Mouse (Mus musculus) lung, embryonic 15.5 days (tissue): ENCODE measurements around the gene Fbxo11. TPM values are rescaled to one million over a fixed set of nuclear protein-coding genes. Genes with fewer than 3 reads are reported as not detected.
A peak's percentile ranks its signal among the peaks of the same experiment; 100 is the strongest.

Experiments
- ATAC-seq: fragments of 200-750 bp; cut with Nextera tagmentation; 2 replicates; pipeline ENCODE4 v1.8.0; 2017; ENCODE audit warnings: moderate number of reproducible peaks, borderline replicate concordance; ENCODE audit not compliant: low FRiP score, low TSS enrichment; ENCODE audit errors: extremely low read depth
- H3K27ac ChIP-seq: fragments of 300-500 bp; sonication (generic); 2 replicates; pipeline ENCODE4 v1.5.1; 2015; ENCODE audit warnings: moderate library complexity, mild to moderate bottlenecking, inconsistent platforms
- H3K27me3 ChIP-seq: fragments of 300-500 bp; sonication (generic); 2 replicates; pipeline ENCODE4 v1.6.1; 2015; ENCODE audit warnings: inconsistent platforms
- H3K36me3 ChIP-seq: fragments of 300-500 bp; sonication (generic); 2 replicates; pipeline ENCODE4 v1.6.1; 2015; ENCODE audit warnings: inconsistent platforms
- H3K4me1 ChIP-seq: fragments of 300-500 bp; sonication (generic); 2 replicates; pipeline ENCODE4 v1.6.1; 2015; ENCODE audit warnings: inconsistent platforms
- H3K4me2 ChIP-seq: fragments of 300-500 bp; sonication (generic); 2 replicates; pipeline ENCODE4 v1.6.1; 2015; ENCODE audit warnings: inconsistent platforms, mild to moderate bottlenecking, moderate library complexity
- H3K4me3 ChIP-seq: fragments of 300-500 bp; sonication (generic); 2 replicates; pipeline ENCODE4 v1.5.1; 2015; ENCODE audit warnings: mild to moderate bottlenecking, inconsistent platforms
- H3K9ac ChIP-seq: fragments of 300-500 bp; sonication (generic); 2 replicates; pipeline ENCODE4 v1.6.1; 2015; ENCODE audit warnings: inconsistent platforms
- H3K9me3 ChIP-seq: fragments of 300-500 bp; sonication (generic); 2 replicates; pipeline ENCODE4 v1.6.1; 2016; ENCODE audit warnings: inconsistent platforms
- WGBS: fragments of 180-500 bp; shearing (Covaris S2); methylation state at CpG from one replicate; pipeline ENCODE4 v1.1.7; 2015; 5-methylcytosine and 5-hydroxymethylcytosine counted together
- polyA plus RNA-seq: library from polyadenylated mRNA; unstranded; fragments of >200 nt; fragmentation: Nextera tagmentation; extraction: Ambion mirVana; gene quantifications from 2 replicates; pipeline ENCODE4 v1.2.1, GENCODE M21; 2015

The Fbxo11 gene
- polyA plus RNA-seq, 1 experiment from 2014 or later: 16.6 TPM

DNA sequence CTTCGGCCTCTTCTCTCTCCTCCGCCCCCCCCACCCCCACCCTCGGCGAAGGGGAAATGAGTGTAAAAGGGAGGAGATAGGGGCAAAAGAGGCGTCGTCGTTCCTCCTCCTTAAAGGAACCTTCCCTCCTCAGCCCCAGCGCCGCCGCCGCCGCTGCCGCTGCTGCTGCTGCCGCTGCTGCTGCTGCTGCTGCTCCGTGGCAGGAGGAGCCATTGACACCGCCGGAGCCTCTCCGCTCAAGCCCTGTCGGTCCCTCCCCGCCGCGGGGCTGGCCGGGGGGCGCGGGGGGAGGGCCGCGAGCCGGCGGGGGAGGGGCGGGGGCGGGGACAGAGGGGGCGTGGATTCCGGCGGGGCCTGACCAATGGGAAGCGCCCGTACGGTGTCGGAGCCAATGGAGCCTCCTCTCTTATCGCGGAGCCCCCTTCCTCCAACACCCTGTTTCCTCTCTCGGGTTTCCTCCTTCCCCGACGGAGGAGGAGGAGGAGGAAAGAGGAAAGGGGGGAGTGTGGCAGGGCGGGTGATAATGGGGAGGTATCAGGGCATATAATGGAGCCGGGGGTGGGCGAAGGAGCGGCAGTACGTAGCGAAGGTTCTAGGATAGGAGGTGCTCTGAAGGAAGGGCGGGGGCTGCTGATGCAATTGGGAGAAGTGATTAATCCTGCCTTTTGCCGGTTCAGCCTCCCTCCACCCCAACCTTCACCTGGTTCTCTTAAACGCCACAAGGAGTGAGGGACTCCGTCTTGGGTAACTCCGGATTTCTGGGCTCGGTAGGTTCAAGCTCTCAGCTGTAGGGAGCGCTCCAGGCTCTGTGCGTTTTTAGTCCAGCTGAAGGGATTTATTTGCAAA lies 933 bp upstream of the Fbxo11 start:
- H3K9ac ChIP-seq: peak overlapping the region; percentile 100
- WGBS: under 1% methylated on average over 32 of the region's 57 CpGs
- H3K4me1 ChIP-seq: peaks cover 7% of the 10 kb centered on the region
- H3K27me3 ChIP-seq: no peaks in the 10 kb centered on the region
- H3K27ac ChIP-seq: peak overlapping the region; percentile 100
- peak overlapping the region; percentile 99 for H3K4me3 ChIP-seq
- H3K36me3 ChIP-seq: no peaks in the 10 kb centered on the region
- H3K4me2 ChIP-seq: peak overlapping the region; percentile 55
- no peaks in the 10 kb centered on the region for H3K9me3 ChIP-seq
- ATAC-seq: peak; percentile 98

GRCm38 (mm10) chr17:88064347-88065030 lies 602 bp downstream of the Fbxo11 start:
- peak overlapping the region; percentile 55 for H3K4me2 ChIP-seq
- WGBS: under 1% methylated on average over 50 of the region's 67 CpGs
- H3K4me3 ChIP-seq: peak overlapping the region; percentile 99
- H3K4me1 ChIP-seq: peaks cover 6% of the 10 kb centered on the region
- peak overlapping the region; percentile 100 for H3K27ac ChIP-seq
- H3K36me3 ChIP-seq: no peaks in the 10 kb centered on the region
- H3K9ac ChIP-seq: peak overlapping the region; percentile 100
- H3K9me3 ChIP-seq: no peaks in the 10 kb centered on the region
- no peaks in the 10 kb centered on the region for H3K27me3 ChIP-seq
- ATAC-seq: peak; percentile 13; the same call in 1 of the 2 replicates

- WGBS: under 1% methylated on average over 23 of the region's 23 CpGs
- Histone ChIP-seq H3K9me3 (no peaks in the 10 kb centered on the region), H3K9ac (peak overlapping the region; percentile 100), H3K36me3 (no peaks in the 10 kb centered on the region), H3K4me2 (peak overlapping the region; percentile 55), H3K27me3 (no peaks in the 10 kb centered on the region), H3K4me1 (peaks cover 9% of the 10 kb centered on the region), H3K27ac (peak overlapping the region; percentile 100), H3K4me3 (peak overlapping the region; percentile 99)
- ATAC-seq: no peak
Observed at GRCm38 (mm10) chr17:88063980-88064346, 1.1 kb downstream of the Fbxo11 start.

GRCm38 (mm10) chr17:88062860-88063580 lies 2.1 kb downstream of the Fbxo11 start:
- Histone ChIP-seq H3K4me3 (peak overlapping the region; percentile 99), H3K4me1 (peaks cover 17% of the 10 kb centered on the region), H3K27me3 (no peaks in the 10 kb centered on the region), H3K36me3 (no peaks in the 10 kb centered on the region), H3K9ac (peak overlapping the region; percentile 22; the same call in 1 of the 2 replicates), H3K9me3 (no peaks in the 10 kb centered on the region), H3K27ac (no peak overlapping the region), H3K4me2 (peak overlapping the region; percentile 55)
- no peak for ATAC-seq
- WGBS: 16% methylated on average over 8 of the region's 8 CpGs

GRCm38 (mm10) chr17:88061942-88062341 lies 3.1 kb downstream of the Fbxo11 start:
- H3K9me3 ChIP-seq: no peaks in the 10 kb centered on the region
- no peak overlapping the region for H3K4me2 ChIP-seq
- no peaks in the 10 kb centered on the region for H3K27me3 ChIP-seq
- H3K9ac ChIP-seq: no peak overlapping the region
- ATAC-seq: no peak
- H3K4me3 ChIP-seq: no peak overlapping the region
- peaks cover 18% of the 10 kb centered on the region for H3K4me1 ChIP-seq
- WGBS: 65% methylated on average over 3 of the region's 3 CpGs
- no peak overlapping the region for H3K27ac ChIP-seq
- no peaks in the 10 kb centered on the region for H3K36me3 ChIP-seq

DNA sequence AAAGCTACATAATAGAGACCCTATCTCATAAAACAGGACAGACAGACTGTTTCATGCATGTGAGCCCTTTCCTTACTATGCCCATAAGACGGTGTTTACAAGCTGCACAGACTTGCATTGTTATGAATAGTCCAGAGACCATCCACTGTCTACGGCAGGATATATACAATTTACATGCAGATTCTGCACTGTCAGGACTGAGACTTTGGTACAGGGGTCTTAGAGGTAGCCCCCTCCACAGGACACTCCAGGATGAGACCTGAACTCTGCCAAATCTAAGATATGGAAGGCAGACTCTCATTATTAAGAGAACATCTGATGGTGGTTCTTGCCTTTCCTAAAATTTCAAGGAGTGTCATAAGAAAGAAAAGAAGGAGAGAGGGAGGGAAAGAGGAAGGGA lies 6.8 kb downstream of the Fbxo11 start:
- H3K9ac ChIP-seq: no peak overlapping the region
- no peaks in the 10 kb centered on the region for H3K27me3 ChIP-seq
- 0 out of 2 replicates have a peak overlapping the region, but pooled peaks have one; percentile 3 for H3K27ac ChIP-seq
- no peak for ATAC-seq
- no peak overlapping the region for H3K4me3 ChIP-seq
- 46% methylated on average over 2 of the region's 2 CpGs for WGBS
- H3K4me2 ChIP-seq: 0 out of 2 replicates have a peak overlapping the region, but pooled peaks have one; percentile 4
- no peaks in the 10 kb centered on the region for H3K9me3 ChIP-seq
- H3K4me1 ChIP-seq: peaks cover 33% of the 10 kb centered on the region
- H3K36me3 ChIP-seq: no peaks in the 10 kb centered on the region

GRCm38 (mm10) chr17:88057846-88058245 lies 7.2 kb downstream of the Fbxo11 start:
- peaks cover 28% of the 10 kb centered on the region for H3K4me1 ChIP-seq
- H3K9me3 ChIP-seq: no peaks in the 10 kb centered on the region
- WGBS: 78% methylated on average over 1 of the region's 1 CpGs
- no peak overlapping the region for H3K4me3 ChIP-seq
- no peak overlapping the region for H3K27ac ChIP-seq
- H3K4me2 ChIP-seq: no peak overlapping the region
- no peaks in the 10 kb centered on the region for H3K27me3 ChIP-seq
- ATAC-seq: no peak
- H3K9ac ChIP-seq: no peak overlapping the region
- H3K36me3 ChIP-seq: no peaks in the 10 kb centered on the region

DNA sequence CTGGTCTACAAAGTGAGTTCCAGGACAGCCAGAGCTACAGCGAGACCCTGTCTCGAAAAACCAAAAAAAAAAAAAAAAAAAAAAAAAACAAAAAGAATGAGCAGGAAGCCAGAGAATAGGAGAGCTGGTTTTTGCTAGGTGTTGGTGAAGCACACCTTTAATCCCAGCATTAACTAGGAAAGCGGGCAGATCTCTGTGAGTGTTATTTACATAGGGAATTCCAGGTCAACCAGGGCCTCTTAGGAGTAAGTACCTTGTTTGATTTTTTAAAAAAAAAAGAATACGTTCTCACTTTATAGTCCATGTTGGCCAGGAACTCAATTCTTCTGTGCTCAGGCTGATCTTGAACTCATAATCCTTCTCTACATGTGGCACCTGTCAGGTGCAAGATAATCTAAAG lies 13.4 kb downstream of the Fbxo11 start:
- no peak for ATAC-seq
- no peak overlapping the region for H3K9ac ChIP-seq
- H3K4me2 ChIP-seq: no peak overlapping the region
- no peaks in the 10 kb centered on the region for H3K27me3 ChIP-seq
- no peaks in the 10 kb centered on the region for H3K36me3 ChIP-seq
- no peak overlapping the region for H3K4me3 ChIP-seq
- no peaks in the 10 kb centered on the region for H3K9me3 ChIP-seq
- 75% methylated on average over 4 of the region's 4 CpGs for WGBS
- no peak overlapping the region for H3K27ac ChIP-seq
- peaks cover 19% of the 10 kb centered on the region for H3K4me1 ChIP-seq

GRCm38 (mm10) chr17:88050892-88051291 lies 14.2 kb downstream of the Fbxo11 start:
- 60% methylated on average over 1 of the region's 1 CpGs for WGBS

DNA sequence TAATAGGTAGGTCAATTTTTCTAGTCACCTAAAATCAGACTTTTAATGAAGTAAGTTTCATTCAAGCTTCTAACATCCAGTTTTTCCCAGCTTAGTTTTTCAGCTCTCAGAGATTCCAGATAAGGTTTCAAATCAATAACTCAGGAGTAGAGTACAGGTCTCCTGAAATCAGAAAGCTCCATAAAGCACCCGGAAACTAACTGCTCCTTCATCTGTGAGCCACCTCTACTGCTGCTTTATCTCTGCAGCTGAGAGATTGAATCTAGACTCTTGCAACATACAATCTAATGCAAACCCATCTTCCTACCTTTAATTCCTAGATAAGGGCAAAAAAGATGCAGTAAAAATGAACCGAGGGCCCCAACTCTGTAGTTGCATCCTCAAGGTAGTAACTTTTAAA lies 14.8 kb downstream of the Fbxo11 start:
- peaks cover 10% of the 10 kb centered on the region; the same call in 1 of the 2 replicates for H3K4me1 ChIP-seq
- H3K9me3 ChIP-seq: no peaks in the 10 kb centered on the region
- no peak overlapping the region for H3K4me2 ChIP-seq
- H3K9ac ChIP-seq: no peak overlapping the region
- ATAC-seq: no peak
- H3K4me3 ChIP-seq: no peak overlapping the region
- no peak overlapping the region for H3K27ac ChIP-seq
- no peaks in the 10 kb centered on the region for H3K36me3 ChIP-seq
- WGBS: 95% methylated on average over 2 of the region's 2 CpGs
- H3K27me3 ChIP-seq: no peaks in the 10 kb centered on the region

More at GRCm38 (mm10) chr17:88050892-88051291, 14.2 kb downstream of the Fbxo11 start:
- Histone ChIP-seq H3K9me3 (no peaks in the 10 kb centered on the region), H3K4me2 (no peak overlapping the region), H3K27ac (no peak overlapping the region), H3K27me3 (no peaks in the 10 kb centered on the region), H3K9ac (no peak overlapping the region), H3K4me3 (no peak overlapping the region), H3K36me3 (no peaks in the 10 kb centered on the region), H3K4me1 (peaks cover 12% of the 10 kb centered on the region)
- ATAC-seq: no peak

DNA sequence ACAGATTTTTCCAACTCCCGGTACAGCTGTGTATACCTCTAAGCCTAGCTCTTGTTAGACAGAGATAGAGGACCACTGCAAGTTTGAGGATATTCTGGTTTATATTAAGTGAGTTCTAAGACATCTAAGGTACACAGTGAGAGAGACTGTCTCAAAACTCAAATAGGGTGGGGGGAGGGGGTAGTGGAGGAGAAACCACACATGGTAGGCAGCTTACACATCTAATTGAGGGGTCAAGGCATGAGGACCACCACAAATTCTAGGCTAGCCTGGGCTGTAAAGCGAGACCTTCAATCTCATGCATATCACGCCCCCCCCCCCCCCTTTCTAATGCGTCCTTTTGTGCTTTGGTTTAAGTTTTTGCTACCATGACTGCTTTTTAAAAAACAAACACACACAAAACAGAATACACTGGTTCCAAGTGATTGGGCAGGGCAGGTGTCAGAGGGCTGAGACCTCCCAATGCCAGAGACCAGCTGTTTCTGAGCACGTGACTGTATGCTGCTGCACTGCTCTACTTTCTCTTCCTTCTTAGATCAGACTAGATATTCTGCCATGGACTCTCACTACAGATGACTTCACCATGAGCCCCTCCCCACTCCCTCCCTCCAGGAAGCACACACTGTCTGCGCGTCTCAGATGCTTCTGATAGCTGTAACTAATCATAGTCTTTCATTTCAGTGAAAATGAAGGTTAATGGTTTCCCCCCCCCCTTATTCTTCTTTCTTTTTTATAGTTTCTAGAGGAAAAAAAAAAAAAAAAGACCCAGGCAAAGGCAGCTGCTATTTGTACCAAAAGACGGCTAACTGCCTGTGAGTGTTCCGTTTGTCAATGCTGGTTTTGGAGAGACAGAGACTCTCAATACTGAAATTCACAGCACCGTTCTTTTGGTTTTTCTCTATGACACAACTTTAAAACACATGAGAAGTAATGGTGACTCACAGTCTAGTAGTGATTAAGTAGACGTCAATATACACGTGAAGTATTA lies 22.7 kb downstream of the Fbxo11 start:
- WGBS: 64% methylated on average over 12 of the region's 12 CpGs

More for the DNA sequence above, 22.7 kb downstream of the Fbxo11 start:
- H3K9me3 ChIP-seq: no peaks in the 10 kb centered on the region
- no peak overlapping the region for H3K27ac ChIP-seq
- H3K9ac ChIP-seq: no peak overlapping the region
- H3K4me2 ChIP-seq: no peak overlapping the region
- no peaks in the 10 kb centered on the region for H3K36me3 ChIP-seq
- H3K4me1 ChIP-seq: peaks cover 10% of the 10 kb centered on the region; the same call in 1 of the 2 replicates
- peak; percentile 69; the same call in 1 of the 2 replicates for ATAC-seq
- no peak overlapping the region for H3K4me3 ChIP-seq
- H3K27me3 ChIP-seq: no peaks in the 10 kb centered on the region
